Mouse (Mus musculus) urinary bladder, postnatal 4 days (tissue): ENCODE results near the gene Galnt10.
A peak's percentile ranks its signal among the peaks of the same experiment; 100 is the strongest.

Source experiments
- DNase-seq, 2 experiments: peaks; one replicate each; pipeline ENCODE4 v3.0.0; 2021 to 2022; ENCODE audit warnings: low spot score in 2 of 2

The Galnt10 gene

GRCm38 (mm10) chr11:57635148-57635547 is 10.1 kb upstream of the Galnt10 start:
- peak in 1 of 2 experiments; percentile 41 for DNase-seq

- DNase-seq: peak in 1 of 2 experiments; percentile 33
Measured at GRCm38 (mm10) chr11:57643691-57644090, 1.6 kb upstream of the Galnt10 start.

GRCm38 (mm10) chr11:57644245-57645017 is 811 bp upstream of the Galnt10 start:
- DNase-seq: peak in 1 of 2 experiments; percentile 60

- no peak for DNase-seq
Measured at GRCm38 (mm10) chr11:57645847-57646246, 605 bp downstream of the Galnt10 start.

- DNase-seq: peak in 1 of 2 experiments; percentile 47
Measured at GRCm38 (mm10) chr11:57646416-57646815, 1.2 kb downstream of the Galnt10 start.

GRCm38 (mm10) chr11:57646940-57647339 is 1.7 kb downstream of the Galnt10 start:
- peak in 1 of 2 experiments; percentile 38 for DNase-seq

GRCm38 (mm10) chr11:57647446-57647845 is 2.2 kb downstream of the Galnt10 start:
- DNase-seq: peak in 1 of 2 experiments; percentile 23

GRCm38 (mm10) chr11:57648196-57648800 is 3.1 kb downstream of the Galnt10 start:
- DNase-seq: peak in 1 of 2 experiments; percentile 57

GRCm38 (mm10) chr11:57649269-57649668 is 4.0 kb downstream of the Galnt10 start:
- no peak for DNase-seq

- peak in 1 of 2 experiments; percentile 36 for DNase-seq
Measured at GRCm38 (mm10) chr11:57649671-57650070, 4.4 kb downstream of the Galnt10 start.

GRCm38 (mm10) chr11:57650867-57651266 is 5.6 kb downstream of the Galnt10 start:
- no peak for DNase-seq

GRCm38 (mm10) chr11:57651281-57651810 is 6.1 kb downstream of the Galnt10 start:
- DNase-seq: peak in 1 of 2 experiments; percentile 59

- peak in 1 of 2 experiments; percentile 54 for DNase-seq
Measured at GRCm38 (mm10) chr11:57652206-57652922, 7.1 kb downstream of the Galnt10 start.

- DNase-seq: peak in 1 of 2 experiments; percentile 53
Measured at GRCm38 (mm10) chr11:57652923-57653660, 7.8 kb downstream of the Galnt10 start.

- DNase-seq: peak in 1 of 2 experiments; percentile 54
Measured at GRCm38 (mm10) chr11:57653796-57654195, 8.6 kb downstream of the Galnt10 start.

- peak in 1 of 2 experiments; percentile 17 for DNase-seq
Measured at GRCm38 (mm10) chr11:57654386-57654785, 9.1 kb downstream of the Galnt10 start.

- DNase-seq: peak in 1 of 2 experiments; percentile 56
Measured at GRCm38 (mm10) chr11:57654977-57655397, 9.7 kb downstream of the Galnt10 start.

- DNase-seq: peak in 1 of 2 experiments; percentile 55
Measured at GRCm38 (mm10) chr11:57655669-57656325, 10.6 kb downstream of the Galnt10 start.

- peak in 1 of 2 experiments; percentile 55 for DNase-seq
Measured at GRCm38 (mm10) chr11:57656602-57657275, 11.5 kb downstream of the Galnt10 start.
